Mouse (Mus musculus) MEL (cell line): ENCODE results near the gene 4933405L10Rik. TPM values are rescaled to one million over a fixed set of nuclear protein-coding genes. Genes with fewer than 3 reads are reported as not detected.

Experiments
- DNase-seq: peaks from one replicate; pipeline ENCODE4 v3.0.0; 2011; ENCODE audit warnings: low read depth, low spot score
- H3K27ac ChIP-seq: 2 replicates; pipeline ENCODE4 v1.5.1; 2012; ENCODE audit warnings: low read depth, mild to moderate bottlenecking, control low read depth, low read length, moderate library complexity; ENCODE audit not compliant: control insufficient read depth
- H3K27me3 ChIP-seq, 2 experiments: fragments of 150-350 bp in 1 of 2; sonication (generic) in 1 of 2; 2 replicates each; pipeline ENCODE4 v1.6.1; 2012; ENCODE audit warnings: low read length in 2 of 2, mild to moderate bottlenecking in 2 of 2, improper control_type of control experiment in 1 of 2, moderate library complexity in 1 of 2; ENCODE audit not compliant: insufficient read depth in 2 of 2, control insufficient read depth in 1 of 2
- H3K36me3 ChIP-seq, 2 experiments: 2 replicates each; pipeline ENCODE4 v1.6.1; 2012 to 2014; ENCODE audit warnings: low read length in 2 of 2, improper control_type of control experiment in 1 of 2, inconsistent platforms in 1 of 2, mild to moderate bottlenecking in 1 of 2; ENCODE audit not compliant: insufficient read depth in 2 of 2, control insufficient read depth in 1 of 2
- H3K4me1 ChIP-seq, 2 experiments: fragments of 150-350 bp in 1 of 2; sonication (generic) in 1 of 2; 2 replicates each; pipeline ENCODE4 v1.6.1; 2012; ENCODE audit warnings: low read length in 2 of 2, improper control_type of control experiment in 1 of 2, mild to moderate bottlenecking in 1 of 2; ENCODE audit not compliant: insufficient read depth in 2 of 2, control insufficient read depth in 1 of 2
- H3K4me3 ChIP-seq, 2 experiments: fragments of 150-350 bp in 1 of 2; sonication (generic) in 1 of 2; 2 replicates each; pipeline ENCODE4 v1.5.1; 2012; ENCODE audit warnings: low read depth in 2 of 2, low read length in 2 of 2, mild to moderate bottlenecking in 2 of 2, moderate library complexity in 2 of 2, control low read depth in 1 of 2, improper control_type of control experiment in 1 of 2; ENCODE audit not compliant: control insufficient read depth in 1 of 2, insufficient read depth in 1 of 2
- H3K79me2 ChIP-seq: 2 replicates; pipeline ENCODE4 v1.6.1; 2012; ENCODE audit warnings: mild to moderate bottlenecking, low read length, moderate library complexity; ENCODE audit not compliant: control insufficient read depth, poor library complexity, insufficient read depth
- H3K9ac ChIP-seq: 2 replicates; pipeline ENCODE4 v1.6.1; 2012; ENCODE audit warnings: low read depth, mild to moderate bottlenecking, control low read depth, low read length, moderate library complexity; ENCODE audit not compliant: control insufficient read depth, poor library complexity, severe bottlenecking
- H3K9me3 ChIP-seq: fragments of 150-350 bp; sonication (generic); replicated peaks from 2 replicates; pipeline ENCODE4 v1.6.1; 2012; ENCODE audit warnings: mild to moderate bottlenecking, low read length, improper control_type of control experiment, moderate library complexity; ENCODE audit not compliant: insufficient read depth
- CHD1 ChIP-seq: IDR thresholded peaks from 2 replicates; pipeline ENCODE4 v1.6.1; 2012; ENCODE audit warnings: low read depth, mild to moderate bottlenecking, inconsistent platforms, low read length, improper control_type of control experiment
- CHD2 ChIP-seq: IDR thresholded peaks from 2 replicates; pipeline ENCODE4 v1.6.1; 2011; ENCODE audit warnings: low read length, improper control_type of control experiment
- CTCF ChIP-seq, 3 experiments: IDR thresholded peaks in 2 of 3; conservative IDR thresholded peaks in 1 of 3; 2 replicates each; pipeline ENCODE4 v1.5.1; 2011 to 2012; ENCODE audit warnings: low read length in 3 of 3, low read depth in 2 of 3, mild to moderate bottlenecking in 2 of 3, improper control_type of control experiment in 1 of 3, inconsistent platforms in 1 of 3, mixed read lengths in 1 of 3, moderate library complexity in 1 of 3; ENCODE audit not compliant: control insufficient read depth in 1 of 3, insufficient read depth in 1 of 3, poor library complexity in 1 of 3, severe bottlenecking in 1 of 3
- ELF1 ChIP-seq: IDR thresholded peaks from 2 replicates; pipeline ENCODE4 v1.6.1; 2014; ENCODE audit warnings: low read depth, mild to moderate bottlenecking, inconsistent platforms, low read length, improper control_type of control experiment, moderate library complexity
- EP300 ChIP-seq, 2 experiments: IDR thresholded peaks; 2 replicates each; pipeline ENCODE4 v1.6.1; 2011; ENCODE audit warnings: improper control_type of control experiment in 2 of 2, low read length in 2 of 2, low read depth in 1 of 2, mild to moderate bottlenecking in 1 of 2
- ETS1 ChIP-seq: IDR thresholded peaks from 2 replicates; pipeline ENCODE4 v1.6.1; 2012; ENCODE audit warnings: low read depth, mild to moderate bottlenecking, inconsistent platforms, low read length, improper control_type of control experiment, moderate library complexity
- GABPA ChIP-seq: IDR thresholded peaks from 2 replicates; pipeline ENCODE4 v1.6.1; 2012; ENCODE audit warnings: low read depth, mild to moderate bottlenecking, inconsistent platforms, low read length, improper control_type of control experiment, moderate library complexity
- HCFC1 ChIP-seq: IDR thresholded peaks from 2 replicates; pipeline ENCODE4 v1.6.1; 2012; ENCODE audit warnings: low read depth, mild to moderate bottlenecking, inconsistent platforms, low read length, improper control_type of control experiment, moderate library complexity
- KAT2A ChIP-seq: conservative IDR thresholded peaks from 2 replicates; pipeline ENCODE4 v1.6.1; 2012; ENCODE audit warnings: low read depth, low read length, improper control_type of control experiment, inconsistent platforms
- MAZ ChIP-seq: IDR thresholded peaks from 2 replicates; pipeline ENCODE4 v1.6.1; 2012; ENCODE audit warnings: low read depth, mild to moderate bottlenecking, inconsistent platforms, low read length, improper control_type of control experiment
- MEF2A ChIP-seq: IDR thresholded peaks from 2 replicates; pipeline ENCODE4 v1.6.1; 2014; ENCODE audit warnings: low read depth, mild to moderate bottlenecking, inconsistent platforms, low read length, improper control_type of control experiment; ENCODE audit not compliant: poor library complexity, insufficient replicate concordance, severe bottlenecking; ENCODE audit errors: extremely low read depth
- MXI1 ChIP-seq: IDR thresholded peaks from 2 replicates; pipeline ENCODE4 v1.6.1; 2011; ENCODE audit warnings: mild to moderate bottlenecking, low read depth, low read length, improper control_type of control experiment
- NELFE ChIP-seq: IDR thresholded peaks from 2 replicates; pipeline ENCODE4 v1.6.1; 2011; ENCODE audit warnings: low read depth, low read length, improper control_type of control experiment
- POLR2AphosphoS2 ChIP-seq: IDR thresholded peaks from 2 replicates; pipeline ENCODE4 v1.6.1; 2011; ENCODE audit warnings: low read length, improper control_type of control experiment
- POLR2AphosphoS5 ChIP-seq: IDR thresholded peaks from 2 replicates; pipeline ENCODE4 v1.6.1; 2012; ENCODE audit warnings: low read depth, borderline replicate concordance, mild to moderate bottlenecking, inconsistent platforms, low read length, moderate library complexity, mixed read lengths
- RAD21 ChIP-seq: IDR thresholded peaks from 2 replicates; pipeline ENCODE4 v1.6.1; 2011; ENCODE audit warnings: mild to moderate bottlenecking, low read depth, low read length, improper control_type of control experiment
- SIN3A ChIP-seq: IDR thresholded peaks from 2 replicates; pipeline ENCODE4 v1.6.1; 2012; ENCODE audit warnings: low read length, improper control_type of control experiment, inconsistent platforms
- SMC3 ChIP-seq: IDR thresholded peaks from 2 replicates; pipeline ENCODE4 v1.6.1; 2011; ENCODE audit warnings: low read depth, low read length, improper control_type of control experiment
- USF1 ChIP-seq: IDR thresholded peaks from 2 replicates; pipeline ENCODE4 v1.6.1; 2014; ENCODE audit warnings: low read depth, mild to moderate bottlenecking, inconsistent platforms, low read length, improper control_type of control experiment, moderate library complexity
- ZC3H11A ChIP-seq: IDR thresholded peaks from 2 replicates; pipeline ENCODE4 v1.6.1; 2012; ENCODE audit warnings: low read depth, mild to moderate bottlenecking, inconsistent platforms, low read length, improper control_type of control experiment
- ZKSCAN1 ChIP-seq: IDR thresholded peaks from 2 replicates; pipeline ENCODE4 v1.6.1; 2012; ENCODE audit warnings: low read depth, mild to moderate bottlenecking, inconsistent platforms, low read length, improper control_type of control experiment, moderate library complexity
- ZNF384 ChIP-seq: IDR thresholded peaks from 2 replicates; pipeline ENCODE4 v1.6.1; 2012; ENCODE audit warnings: low read depth, mild to moderate bottlenecking, inconsistent platforms, low read length, improper control_type of control experiment
- polyA plus RNA-seq, 2 experiments: library from polyadenylated mRNA; stranded (reverse) in 1 of 2; unstranded in 1 of 2; fragments of >175 nt in 1 of 2; fragments of >200 nt in 1 of 2; gene quantifications; 2 replicates each; pipeline versions ENCODE4 v1.2.1 to v1.2.4; 2012; ENCODE audit warnings: low replicate concordance in 2 of 2, low read depth in 1 of 2; ENCODE audit not compliant: insufficient read length in 2 of 2, insufficient read depth in 1 of 2, missing spikeins in 1 of 2
- total RNA-seq: library from RNA; depleted of rRNA; stranded (reverse); fragments of 300-350 nt; gene quantifications from 2 replicates; pipeline ENCODE4 v1.2.3, GENCODE M21; 2012

Gene 4933405L10Rik
- total and polyA plus RNA-seq, 3 experiments, result 0.23 to 0.42 TPM; not detected in 1

DNA sequence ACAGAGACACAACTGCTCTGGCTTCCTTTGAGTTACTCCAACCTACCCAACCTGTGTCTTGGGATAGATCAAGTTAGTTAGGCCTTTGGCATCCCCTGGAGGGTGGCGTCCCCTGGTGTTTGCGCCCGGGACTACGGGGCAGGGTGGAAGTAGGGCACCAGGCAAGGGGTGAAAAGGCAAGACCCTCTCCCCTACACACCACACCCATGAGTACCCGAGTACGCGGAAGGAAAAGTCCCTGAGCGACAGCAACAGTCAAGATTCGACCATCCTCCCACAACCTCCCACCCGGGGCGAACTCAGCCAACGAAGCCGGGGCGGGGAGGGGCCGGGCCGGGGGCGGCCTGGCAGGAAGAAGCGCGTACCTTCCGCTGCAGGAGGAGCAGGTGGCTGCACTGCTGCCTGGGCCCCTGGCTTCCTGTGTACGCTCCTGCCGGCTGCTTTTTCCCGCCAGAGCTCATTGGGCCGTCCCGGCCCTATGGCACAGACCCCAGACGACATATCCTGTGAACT is 21.6 kb upstream of the 4933405L10Rik start, which contains the start of gene Carmil2:
Gene Carmil2, plus strand, starts transcription at position 479 of the 513 bp plus-strand sequence.
- H3K79me2 ChIP-seq, result no peaks in the 10 kb centered on the region
- no peaks in the 10 kb centered on the region for H3K27me3 ChIP-seq
- no peak within 1 kb of the TSS for H3K4me3 ChIP-seq
- DNase-seq, result no peak
- H3K4me1 ChIP-seq, result no peaks in the 10 kb centered on the region
- H3K9ac ChIP-seq, result no peak within 1 kb of the TSS
- TF ChIP-seq USF1 (no peak), SMC3 (peak; percentile 57), NELFE (no peak), CTCF (IDR thresholded peaks at IDR 0.05 in 2 of 3, conservative IDR thresholded peaks at IDR 0.05 in 1 of 3; ENCODE audit: control insufficient read depth in 1 of 3, insufficient read depth in 1 of 3, low read depth in 2 of 3, low read length in 3 of 3, poor library complexity in 1 of 3, severe bottlenecking in 1 of 3) (peak; percentile 51 to 67 (median 61)), POLR2AphosphoS2 (peak; percentile 47; the same call in 1 of the 2 replicates), ZC3H11A (peak; percentile 14; the same call in 1 of the 2 replicates), POLR2AphosphoS5 (no peak), MXI1 (no peak), EP300 (IDR thresholded peaks at IDR 0.05; ENCODE audit: low read depth in 1 of 2, low read length in 2 of 2) (no peak), RAD21 (peak; percentile 42), GABPA (no peak), KAT2A (no peak)
- TF ChIP-seq, all 39 proteins: peak for 5
- no peaks in the 10 kb centered on the region for H3K9me3 ChIP-seq
- H3K27ac ChIP-seq, result no peak within 1 kb of the TSS
- H3K36me3 ChIP-seq, result peaks cover 0 to 4% of the 10 kb centered on the region in 2 experiments; a peak in 2 of 4 replicates

DNA sequence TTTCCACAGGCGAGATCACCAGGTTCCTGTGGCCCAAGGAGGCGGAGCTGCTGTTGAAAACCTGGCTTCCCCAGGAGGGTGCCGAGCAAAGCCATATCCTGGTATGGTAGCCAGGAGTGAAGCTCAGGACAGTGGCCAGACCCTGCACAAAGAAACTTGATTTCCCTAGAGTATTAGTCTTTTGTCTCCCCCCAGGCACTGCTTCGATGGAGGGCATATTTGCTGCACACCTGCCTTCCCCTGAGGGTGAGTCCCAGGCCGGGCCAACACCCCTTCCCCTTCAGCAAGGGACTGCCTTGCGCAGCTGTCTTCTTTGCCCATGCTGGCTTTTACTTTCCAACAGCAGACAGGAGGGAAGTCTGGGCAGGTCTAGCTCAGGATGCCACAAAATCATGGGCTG is 20.9 kb upstream of the 4933405L10Rik start:
- Histone ChIP-seq H3K36me3 (peaks cover 0 to 4% of the 10 kb centered on the region in 2 experiments; a peak in 2 of 4 replicates), H3K4me3 (no peak overlapping the region), H3K9me3 (no peaks in the 10 kb centered on the region), H3K4me1 (no peaks in the 10 kb centered on the region), H3K79me2 (no peaks in the 10 kb centered on the region), H3K27me3 (no peaks in the 10 kb centered on the region), H3K27ac (no peak overlapping the region), H3K9ac (no peak overlapping the region)
- TF ChIP-seq ELF1 (no peak), CTCF (IDR thresholded peaks at IDR 0.05 in 2 of 3, conservative IDR thresholded peaks at IDR 0.05 in 1 of 3; ENCODE audit: control insufficient read depth in 1 of 3, insufficient read depth in 1 of 3, low read depth in 2 of 3, low read length in 3 of 3, poor library complexity in 1 of 3, severe bottlenecking in 1 of 3) (no peak), NELFE (no peak), MEF2A (no peak), HCFC1 (no peak), MAZ (no peak), POLR2AphosphoS2 (no peak), SIN3A (no peak), ETS1 (no peak), CHD1 (no peak), CHD2 (no peak), ZKSCAN1 (no peak), ZNF384 (no peak)
- no peak for DNase-seq
